Mouse (Mus musculus) 3T3-L1 (cell line): ENCODE measurements around the gene Gm17571.

Experiments used
- DNase-seq: peaks from one replicate; pipeline ENCODE4 v3.0.0-alpha.2; 2015; ENCODE audit warnings: low read depth, low spot score

Gm17571 gene

GRCm38 (mm10) chr9:13455231-13455630 lies 8.7 kb upstream of the Gm17571 start:
- DNase-seq, result no peak

DNA sequence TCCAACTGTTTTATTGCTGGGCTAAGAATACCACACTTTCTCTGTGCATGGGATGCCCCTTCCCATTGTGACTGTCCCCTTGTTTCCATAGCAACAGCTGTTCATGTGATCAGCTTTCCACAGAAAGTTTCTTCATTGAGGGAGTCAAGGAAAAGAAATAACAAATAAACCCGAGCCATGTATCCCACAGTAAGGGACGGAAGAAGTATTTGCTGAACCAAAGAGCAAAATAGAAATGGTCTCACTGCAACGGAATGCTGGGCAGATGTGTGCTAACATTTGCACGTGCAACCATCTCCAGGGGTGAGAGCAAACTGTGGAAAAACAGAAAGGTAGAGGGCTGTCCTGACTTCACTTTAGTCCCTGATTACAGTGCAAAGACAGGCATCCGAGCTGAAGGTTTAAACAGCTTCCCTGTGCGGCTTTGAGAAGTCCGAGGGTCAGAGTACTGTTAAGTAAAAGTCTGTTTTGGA lies 8.1 kb upstream of the Gm17571 start:
- peak; percentile 58 for DNase-seq

GRCm38 (mm10) chr9:13448716-13449115 lies 2.2 kb upstream of the Gm17571 start:
- DNase-seq, result no peak

DNA sequence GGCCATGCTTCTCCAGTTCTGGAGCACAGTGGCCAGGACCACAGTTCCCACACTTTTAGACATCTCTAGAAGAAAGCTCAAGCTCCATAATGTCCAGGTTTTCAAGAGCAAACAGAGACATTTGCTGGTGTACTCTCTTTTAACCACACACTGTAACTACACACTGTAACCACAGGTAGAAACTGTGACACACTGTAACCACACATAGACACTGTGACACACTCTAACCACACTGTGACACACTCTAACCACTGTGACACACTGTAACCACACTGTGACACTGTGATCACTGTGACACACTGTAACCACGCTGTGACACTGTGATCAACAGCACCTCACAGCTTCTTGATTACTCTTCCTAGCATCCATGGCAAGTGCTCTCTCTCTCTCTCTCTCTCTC lies 317 bp downstream of the Gm17571 start:
- DNase-seq, result no peak

DNA sequence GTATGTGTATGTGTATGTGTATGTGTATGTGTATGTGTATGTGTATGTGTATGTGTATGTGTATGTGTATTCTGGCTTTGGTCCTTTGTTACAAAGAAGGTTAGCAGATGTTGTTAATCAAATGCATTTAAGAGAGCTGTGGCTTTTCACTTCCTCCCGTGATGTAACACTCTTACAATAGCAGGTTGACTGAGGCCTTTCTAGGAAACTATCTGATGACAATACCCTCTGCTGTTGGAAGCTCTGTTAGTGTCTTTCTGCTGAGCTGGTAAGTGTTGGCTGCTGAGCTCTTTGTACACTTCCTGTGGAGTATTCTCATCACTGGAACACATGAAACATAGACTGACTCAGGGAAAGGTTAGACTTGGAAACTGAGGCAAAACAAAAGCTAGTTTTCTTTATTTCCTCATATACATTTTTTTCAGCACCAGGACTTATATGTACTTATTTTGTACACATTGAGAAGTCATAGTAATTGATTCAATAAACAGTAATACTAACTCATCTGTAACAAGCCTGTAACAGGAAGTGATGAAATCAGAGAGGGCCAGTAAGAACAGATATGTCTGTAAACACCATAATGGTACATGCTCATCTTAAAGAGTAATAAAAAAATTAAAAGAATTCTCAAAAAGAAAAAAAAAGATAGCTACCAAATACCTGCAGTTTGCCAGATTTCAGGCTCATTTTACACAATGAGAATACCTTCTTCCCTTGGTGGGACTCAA lies 2.9 kb downstream of the Gm17571 start:
- peak; percentile 81 for DNase-seq

GRCm38 (mm10) chr9:13442012-13442735 lies 4.4 kb downstream of the Gm17571 start:
- DNase-seq, result peak; percentile 93

GRCm38 (mm10) chr9:13440911-13441310 lies 5.6 kb downstream of the Gm17571 start:
- no peak for DNase-seq

DNA sequence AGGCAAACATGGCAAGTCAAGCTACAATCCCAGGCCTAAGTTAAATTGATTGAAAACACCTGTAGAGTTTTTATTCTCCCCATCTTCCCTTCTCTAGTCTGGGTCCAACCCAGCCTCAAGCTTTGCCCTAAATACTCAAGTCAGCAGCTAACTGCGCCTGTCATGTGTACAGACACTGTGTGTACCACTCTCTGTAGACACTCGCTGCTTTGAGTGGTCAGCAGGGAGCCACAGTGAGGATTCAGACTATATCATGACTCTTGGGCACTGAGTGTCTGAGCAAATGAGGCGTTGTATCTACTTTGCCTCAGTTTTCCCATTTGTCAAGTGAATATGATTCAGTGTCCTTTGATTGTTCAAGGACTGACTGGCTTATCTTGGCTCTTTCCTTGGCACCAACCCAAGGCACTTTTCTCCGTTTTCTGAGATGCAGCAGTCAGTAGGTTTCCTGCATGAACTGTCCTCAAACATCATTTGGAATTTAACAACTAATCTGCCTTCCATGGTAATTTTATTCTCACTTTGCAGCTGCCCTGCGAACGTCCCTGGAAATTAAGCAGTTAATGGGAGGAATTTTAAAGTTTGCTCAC lies 13.0 kb downstream of the Gm17571 start:
- no peak for DNase-seq

GRCm38 (mm10) chr9:13431646-13432045 lies 14.9 kb downstream of the Gm17571 start:
- DNase-seq, result no peak

- no peak for DNase-seq
Observed at GRCm38 (mm10) chr9:13430744-13431143, 15.8 kb downstream of the Gm17571 start.

DNA sequence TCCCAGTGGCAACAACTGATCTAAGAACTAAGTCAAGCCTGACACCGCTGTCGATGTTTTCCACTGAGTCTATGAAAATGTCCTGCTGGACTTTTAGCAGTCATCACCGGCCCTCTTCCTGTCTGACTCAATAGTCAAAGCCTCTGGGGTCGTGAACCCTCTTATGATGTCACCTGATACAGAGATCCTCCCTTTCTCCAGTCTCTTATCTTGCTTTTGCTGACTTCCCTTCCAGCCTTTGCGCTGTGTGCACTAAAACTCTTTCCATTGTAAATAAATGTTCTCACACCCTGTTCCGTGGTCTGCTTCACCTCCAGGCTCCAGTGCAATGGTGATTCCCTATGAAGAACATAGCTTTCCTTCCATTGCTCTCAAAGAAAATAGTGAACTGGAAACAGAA lies 16.3 kb downstream of the Gm17571 start:
- peak; percentile 66 for DNase-seq

- no peak for DNase-seq
Observed at GRCm38 (mm10) chr9:13429477-13430125, 17.0 kb downstream of the Gm17571 start.

DNA sequence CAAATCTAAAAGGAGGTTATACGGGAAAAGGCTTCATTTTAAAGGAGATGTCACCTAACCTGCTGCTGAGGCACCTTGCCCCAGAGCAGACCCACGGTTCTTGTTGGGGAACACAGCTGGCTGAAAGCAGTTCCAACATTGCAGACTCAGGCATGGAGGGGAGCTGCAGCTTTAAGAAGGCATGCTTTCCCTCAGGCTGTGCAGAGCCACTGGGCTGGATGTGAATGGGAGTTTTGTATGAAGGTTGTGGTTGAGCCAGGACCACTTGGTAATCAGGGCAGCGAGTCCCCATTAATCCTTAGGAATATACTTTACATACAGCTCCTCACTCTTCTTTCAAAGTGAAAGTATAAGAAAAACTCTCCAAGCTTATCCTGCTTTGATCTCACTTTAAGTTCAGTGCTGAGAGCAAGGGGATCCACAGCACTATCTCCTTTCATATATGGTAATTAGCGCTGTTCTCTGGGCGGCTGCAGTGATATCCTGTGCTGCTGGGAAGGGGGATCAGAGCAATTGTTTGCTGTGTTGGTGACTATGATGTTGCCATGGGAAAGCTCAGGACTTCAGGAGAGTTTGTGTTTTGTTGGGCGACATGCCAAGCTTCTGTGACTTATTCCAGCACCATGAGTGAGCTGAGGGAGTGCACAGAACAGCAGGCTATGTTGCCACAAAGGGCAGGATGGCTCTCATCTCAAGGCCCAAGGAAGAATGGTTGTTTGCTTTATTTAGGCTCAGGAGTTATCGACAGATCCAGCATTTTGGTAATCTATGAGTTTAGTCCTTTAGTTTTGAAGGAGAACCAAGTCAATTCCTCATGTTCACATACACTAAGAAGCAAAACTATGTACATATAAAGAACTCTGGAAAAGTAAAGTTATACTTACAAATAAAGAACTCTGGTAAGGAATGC lies 21.3 kb downstream of the Gm17571 start:
- DNase-seq, result peak; percentile 89

- DNase-seq, result no peak
Observed at GRCm38 (mm10) chr9:13414230-13414766, 32.3 kb downstream of the Gm17571 start.
